Mouse (Mus musculus) heart, embryonic 10.5 days (tissue): Measurements from ENCODE around the gene Samd4b. TPM values are rescaled to one million over a fixed set of nuclear protein-coding genes. Genes with fewer than 3 reads are reported as not detected.

Source experiments
- DNase-seq: peaks from one replicate; pipeline ENCODE4 v3.0.0-alpha.2; 2017; ENCODE audit warnings: low spot score
- H3K27ac ChIP-seq: fragments of 300-500 bp; sonication (generic); 2 replicates; pipeline ENCODE4 v1.5.1; 2016; ENCODE audit warnings: mild to moderate bottlenecking
- H3K27me3 ChIP-seq: fragments of 300-500 bp; sonication (generic); 2 replicates; pipeline ENCODE4 v1.6.1; 2016; ENCODE audit warnings: mild to moderate bottlenecking; ENCODE audit not compliant: poor library complexity, insufficient read depth, severe bottlenecking
- H3K36me3 ChIP-seq: fragments of 300-500 bp; sonication (generic); 2 replicates; pipeline ENCODE4 v1.6.1; 2016; ENCODE audit warnings: mild to moderate bottlenecking, moderate library complexity
- H3K4me1 ChIP-seq: fragments of 300-500 bp; sonication (generic); 2 replicates; pipeline ENCODE4 v1.6.1; 2016; ENCODE audit warnings: mild to moderate bottlenecking
- H3K4me3 ChIP-seq: fragments of 300-500 bp; sonication (generic); 2 replicates; pipeline ENCODE4 v1.5.1; 2016; ENCODE audit warnings: mild to moderate bottlenecking, moderate library complexity
- H3K9me3 ChIP-seq: fragments of 300-500 bp; sonication (generic); 2 replicates; pipeline ENCODE4 v1.6.1; 2016; ENCODE audit warnings: mild to moderate bottlenecking, moderate library complexity
- WGBS: fragments of 180-500 bp; shearing (Covaris S2); methylation state at CpG from one replicate; pipeline ENCODE4 v1.1.7; 2016; 5-methylcytosine and 5-hydroxymethylcytosine counted together
- polyA plus RNA-seq: library from polyadenylated mRNA; unstranded; fragments of >200 nt; fragmentation: Nextera tagmentation; extraction: Ambion mirVana; gene quantifications from 2 replicates; pipeline ENCODE4 v1.2.1, GENCODE M21; 2016

The Samd4b gene
- polyA plus RNA-seq, 1 experiment from 2014 or later, result 29.7 TPM

DNA sequence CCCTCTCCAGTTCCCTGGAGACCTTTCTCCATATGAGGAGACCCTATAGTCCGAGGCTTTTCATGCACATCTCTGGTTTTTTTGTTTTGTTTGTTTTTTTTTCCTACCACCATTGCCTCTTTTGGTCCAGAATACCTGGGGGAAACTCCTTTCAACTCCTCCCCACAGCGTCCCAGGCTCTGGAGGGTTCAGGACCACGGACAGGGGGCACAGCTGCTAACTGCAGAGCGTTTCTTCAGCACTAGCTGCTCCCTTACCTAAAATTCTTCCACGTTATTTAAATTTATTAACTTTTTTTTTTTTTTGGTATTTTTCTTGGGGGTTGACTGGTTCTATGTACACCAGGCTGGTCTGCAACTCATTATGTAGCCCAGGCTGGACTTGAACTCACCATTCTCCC lies 92.4 kb downstream of the Samd4b start:
- H3K27me3 ChIP-seq, result peaks cover 4% of the 10 kb centered on the region; the same call in 1 of the 2 replicates
- 5% methylated on average over 5 of the region's 5 CpGs for WGBS
- no peaks in the 10 kb centered on the region for H3K36me3 ChIP-seq
- DNase-seq, result no peak
- H3K27ac ChIP-seq, result no peak overlapping the region
- no peaks in the 10 kb centered on the region for H3K4me1 ChIP-seq
- 0 out of 2 replicates have a peak, but pooled peaks cover 3% of the 10 kb centered on the region for H3K9me3 ChIP-seq
- no peak overlapping the region for H3K4me3 ChIP-seq

DNA sequence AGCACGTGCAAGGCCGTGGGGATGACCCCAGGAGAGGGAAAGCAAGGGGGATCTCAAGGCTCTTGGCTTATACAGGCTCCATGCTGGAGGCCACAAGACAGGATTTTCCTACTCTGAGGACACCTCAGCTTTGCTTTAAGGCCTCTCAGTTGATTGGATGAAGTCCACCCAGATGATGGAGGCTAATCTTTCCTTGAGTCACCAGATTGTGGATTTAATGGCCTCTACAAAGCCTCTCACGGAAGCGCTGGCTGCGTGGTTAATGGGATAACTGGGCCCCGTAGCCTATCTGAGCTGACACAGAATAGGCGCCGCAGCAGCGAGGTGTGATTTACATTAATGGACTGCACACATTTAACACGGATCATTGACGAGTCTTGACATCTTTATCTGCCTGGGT lies 102.5 kb downstream of the Samd4b start:
- H3K4me1 ChIP-seq, result peaks cover 5% of the 10 kb centered on the region
- H3K36me3 ChIP-seq, result no peaks in the 10 kb centered on the region
- no peak overlapping the region for H3K4me3 ChIP-seq
- 80% methylated on average over 11 of the region's 11 CpGs for WGBS
- H3K27me3 ChIP-seq, result no peaks in the 10 kb centered on the region
- H3K27ac ChIP-seq, result no peak overlapping the region
- H3K9me3 ChIP-seq, result no peaks in the 10 kb centered on the region
- DNase-seq, result no peak

DNA sequence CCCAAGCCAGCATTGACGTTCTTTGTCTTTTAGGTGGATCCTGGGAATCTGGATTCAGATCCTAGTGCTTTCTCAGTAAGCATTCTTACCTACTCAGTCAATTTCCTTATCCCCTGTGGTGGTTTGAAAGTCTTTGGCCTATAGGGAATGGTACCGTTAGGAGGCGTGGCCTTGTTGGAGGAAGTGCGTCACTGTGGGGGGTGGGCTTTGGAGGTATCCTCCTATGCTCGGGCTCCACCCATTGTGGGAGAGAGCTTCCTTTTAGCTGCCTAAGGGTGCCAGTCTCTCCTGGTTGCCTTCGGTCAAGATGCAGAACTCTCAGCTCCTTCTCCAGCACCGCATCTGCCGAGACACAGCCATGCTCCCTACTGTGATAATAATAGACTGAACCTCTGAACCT lies 105.6 kb downstream of the Samd4b start:
- Histone ChIP-seq H3K27ac (no peak overlapping the region), H3K9me3 (no peaks in the 10 kb centered on the region), H3K27me3 (peaks cover 20% of the 10 kb centered on the region), H3K36me3 (no peaks in the 10 kb centered on the region), H3K4me3 (no peak overlapping the region), H3K4me1 (peaks cover 15% of the 10 kb centered on the region)
- no peak for DNase-seq
- WGBS, result 84% methylated on average over 8 of the region's 8 CpGs

DNA sequence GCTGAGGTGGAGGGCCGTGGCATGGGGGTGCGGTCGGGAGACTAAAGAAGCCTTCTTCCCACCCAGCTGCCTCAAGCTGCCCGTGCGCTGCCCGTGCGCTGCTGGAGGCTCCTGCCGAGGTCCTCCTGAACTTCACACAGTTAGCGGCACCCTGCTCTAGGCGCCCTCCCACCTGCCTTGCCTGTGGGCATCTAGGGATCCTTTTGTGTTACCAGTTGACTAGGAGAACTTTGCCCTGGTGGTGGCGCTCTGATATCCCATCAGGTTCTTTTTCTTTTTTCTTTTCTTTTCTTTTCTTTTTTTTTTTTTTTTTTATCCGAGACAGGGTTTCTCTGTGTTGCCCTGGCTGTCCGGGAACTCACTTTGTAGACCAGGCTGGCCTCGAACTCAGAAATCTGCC lies 107.0 kb downstream of the Samd4b start:
- 31% methylated on average over 14 of the region's 14 CpGs for WGBS
- Histone ChIP-seq H3K4me1 (peaks cover 15% of the 10 kb centered on the region), H3K27ac (no peak overlapping the region), H3K4me3 (peak overlapping the region; percentile 24; the same call in 1 of the 2 replicates), H3K27me3 (peaks cover 26% of the 10 kb centered on the region), H3K9me3 (no peaks in the 10 kb centered on the region), H3K36me3 (no peaks in the 10 kb centered on the region)
- DNase-seq, result no peak

DNA sequence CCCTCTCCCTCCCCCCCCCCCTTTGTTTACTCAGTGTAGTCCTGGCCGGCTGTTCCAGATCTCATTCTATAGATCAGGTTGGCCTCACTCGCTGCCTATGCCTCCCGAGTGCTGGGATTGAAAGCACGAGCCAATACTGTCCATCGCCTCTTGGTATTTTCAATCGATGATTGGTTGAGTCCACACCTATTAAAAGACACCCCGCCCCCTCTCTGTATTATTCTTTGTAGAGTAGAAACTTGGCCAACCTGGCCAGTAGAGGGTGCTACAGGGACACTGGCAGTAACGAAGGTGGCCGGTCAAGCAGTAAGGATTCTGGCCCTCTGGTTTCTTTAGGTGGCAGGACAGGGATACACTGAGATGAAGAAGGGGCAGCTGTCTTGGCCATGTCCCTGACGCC lies 107.5 kb downstream of the Samd4b start:
- H3K4me3 ChIP-seq, result 0 out of 2 replicates have a peak overlapping the region, but pooled peaks have one; percentile 24
- peaks cover 15% of the 10 kb centered on the region for H3K4me1 ChIP-seq
- WGBS, result 3% methylated on average over 10 of the region's 10 CpGs
- no peak for DNase-seq
- H3K9me3 ChIP-seq, result no peaks in the 10 kb centered on the region
- H3K27ac ChIP-seq, result no peak overlapping the region
- H3K27me3 ChIP-seq, result peaks cover 26% of the 10 kb centered on the region
- H3K36me3 ChIP-seq, result no peaks in the 10 kb centered on the region

DNA sequence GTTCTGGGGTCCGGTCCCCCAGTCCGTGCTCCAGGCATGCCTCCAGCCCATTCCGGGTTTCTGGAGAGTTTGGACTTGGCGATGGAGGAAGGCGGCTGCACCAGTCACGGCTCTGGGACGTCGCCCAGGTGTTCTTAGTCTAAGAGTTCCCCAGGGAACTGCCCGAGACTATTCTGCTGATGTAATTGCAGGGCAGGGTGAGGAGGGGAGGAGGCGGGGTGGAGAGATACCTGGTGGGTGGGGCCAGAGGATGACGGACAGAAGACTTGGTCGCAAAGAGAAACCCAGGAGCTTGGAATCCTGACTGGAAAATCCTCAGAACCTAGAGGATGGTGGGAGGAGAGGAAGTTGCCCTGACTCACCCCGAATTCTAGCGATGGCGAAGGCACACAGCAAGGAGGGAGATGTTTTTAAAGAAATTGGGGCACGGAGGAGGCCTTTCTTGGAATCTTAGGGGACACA lies 109.9 kb downstream of the Samd4b start:
- H3K9me3 ChIP-seq, result no peaks in the 10 kb centered on the region
- H3K4me1 ChIP-seq, result peaks cover 15% of the 10 kb centered on the region
- H3K27me3 ChIP-seq, result peaks cover 26% of the 10 kb centered on the region
- H3K36me3 ChIP-seq, result no peaks in the 10 kb centered on the region
- no peak overlapping the region for H3K27ac ChIP-seq
- peak overlapping the region; percentile 39 for H3K4me3 ChIP-seq
- 5% methylated on average over 16 of the region's 16 CpGs for WGBS
- no peak for DNase-seq

DNA sequence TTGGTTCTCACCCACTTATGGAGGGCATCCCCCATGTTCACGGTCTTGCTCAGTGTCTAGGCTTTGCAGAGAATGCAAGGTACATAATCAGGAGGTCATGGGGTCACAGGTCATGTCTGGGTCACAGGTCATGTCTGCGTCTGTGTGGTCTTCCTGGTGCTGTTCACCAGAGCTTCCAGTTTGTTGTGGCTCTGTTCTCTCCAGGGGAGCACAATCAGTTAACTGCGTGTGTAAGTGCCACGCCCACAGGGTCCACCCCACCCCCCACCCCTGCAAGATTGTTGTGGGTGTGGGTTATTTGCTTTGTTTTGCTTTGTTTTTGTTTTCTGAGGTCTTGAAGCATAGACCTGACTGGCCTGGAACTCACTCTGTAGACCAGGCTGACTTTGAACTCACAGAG lies 113.8 kb downstream of the Samd4b start:
- peaks cover 32% of the 10 kb centered on the region for H3K27me3 ChIP-seq
- WGBS, result 36% methylated on average over 4 of the region's 4 CpGs
- H3K4me3 ChIP-seq, result no peak overlapping the region
- no peak for DNase-seq
- no peaks in the 10 kb centered on the region for H3K36me3 ChIP-seq
- peaks cover 7% of the 10 kb centered on the region for H3K4me1 ChIP-seq
- H3K27ac ChIP-seq, result no peak overlapping the region
- H3K9me3 ChIP-seq, result no peaks in the 10 kb centered on the region

DNA sequence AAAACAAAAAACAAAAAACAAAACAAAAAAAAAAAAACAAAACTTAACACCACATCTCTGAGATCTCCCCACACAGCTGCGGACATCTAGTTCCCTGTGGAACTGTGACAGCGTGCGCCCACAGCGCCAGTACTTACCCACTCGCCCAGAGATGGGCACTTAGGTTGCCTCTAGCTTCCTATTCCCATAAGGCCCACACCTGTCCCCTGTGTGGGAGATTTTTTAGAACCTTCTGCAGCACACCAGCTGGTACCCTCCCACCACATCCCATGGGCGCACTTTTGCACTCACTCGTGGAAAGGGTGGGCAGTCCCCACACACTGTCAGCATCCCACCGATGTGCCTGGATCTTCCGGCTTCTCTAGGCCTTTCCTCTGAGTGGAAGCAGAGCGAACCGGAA lies 115.1 kb downstream of the Samd4b start:
- WGBS, result 80% methylated on average over 11 of the region's 11 CpGs
- no peaks in the 10 kb centered on the region for H3K36me3 ChIP-seq
- no peak for DNase-seq
- H3K27me3 ChIP-seq, result peaks cover 19% of the 10 kb centered on the region
- no peak overlapping the region for H3K27ac ChIP-seq
- no peaks in the 10 kb centered on the region for H3K9me3 ChIP-seq
- H3K4me3 ChIP-seq, result no peak overlapping the region
- peaks cover 6% of the 10 kb centered on the region for H3K4me1 ChIP-seq

DNA sequence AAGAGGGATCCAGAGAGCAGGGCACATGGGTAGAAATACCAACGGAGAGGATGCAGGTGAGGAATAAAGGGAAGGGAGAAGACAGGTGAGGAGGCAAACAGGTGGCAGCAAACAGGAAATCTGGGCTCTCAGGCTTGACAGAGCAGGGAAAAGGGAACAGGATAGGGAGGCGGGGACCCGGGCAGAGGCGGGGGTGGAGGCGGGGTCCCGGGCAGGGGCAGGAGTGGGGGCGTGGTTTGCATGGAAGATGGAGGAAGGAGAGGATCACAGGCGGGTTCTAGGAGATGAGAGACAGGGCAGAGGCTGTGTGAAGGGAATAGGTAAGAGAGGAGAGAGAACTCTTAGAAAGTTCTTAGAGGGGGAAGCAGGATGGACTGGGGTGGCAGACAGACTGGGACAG lies 119.1 kb downstream of the Samd4b start:
- no peak for DNase-seq

DNA sequence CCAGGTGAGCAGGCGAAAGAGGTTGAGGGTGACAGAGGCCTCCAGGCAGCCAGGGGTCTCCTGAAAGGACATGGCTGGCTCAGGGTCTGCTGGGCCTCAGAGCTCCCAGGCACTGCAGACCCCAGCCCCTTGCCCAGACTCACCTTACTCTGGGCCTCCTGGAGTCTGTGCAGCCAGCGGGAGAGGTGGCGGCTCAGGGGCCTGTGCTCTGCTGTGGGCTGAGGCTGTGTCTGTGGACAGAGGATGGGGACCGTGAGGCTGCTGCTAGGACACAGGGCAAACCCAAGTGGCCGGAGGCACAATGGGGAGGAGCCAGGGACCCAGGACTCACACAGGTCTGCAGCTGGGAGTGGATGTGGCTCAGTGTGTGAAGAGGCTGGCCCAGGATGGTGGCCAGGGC lies 120.6 kb downstream of the Samd4b start:
- DNase-seq, result no peak
- H3K4me1 ChIP-seq, result peaks cover 4% of the 10 kb centered on the region; the same call in 1 of the 2 replicates
- H3K27ac ChIP-seq, result no peak overlapping the region
- 76% methylated on average over 5 of the region's 5 CpGs for WGBS
- no peak overlapping the region for H3K4me3 ChIP-seq
- H3K9me3 ChIP-seq, result no peaks in the 10 kb centered on the region
- 0 out of 2 replicates have a peak, but pooled peaks cover 8% of the 10 kb centered on the region for H3K27me3 ChIP-seq
- no peaks in the 10 kb centered on the region for H3K36me3 ChIP-seq

More for the DNA sequence above, 119.1 kb downstream of the Samd4b start:
- H3K36me3 ChIP-seq, result no peaks in the 10 kb centered on the region
- H3K4me3 ChIP-seq, result no peak overlapping the region
- no peak overlapping the region for H3K27ac ChIP-seq
- H3K27me3 ChIP-seq, result 0 out of 2 replicates have a peak, but pooled peaks cover 8% of the 10 kb centered on the region
- 8% methylated on average over 8 of the region's 8 CpGs for WGBS
- H3K4me1 ChIP-seq, result peaks cover 4% of the 10 kb centered on the region; the same call in 1 of the 2 replicates
- no peaks in the 10 kb centered on the region for H3K9me3 ChIP-seq

DNA sequence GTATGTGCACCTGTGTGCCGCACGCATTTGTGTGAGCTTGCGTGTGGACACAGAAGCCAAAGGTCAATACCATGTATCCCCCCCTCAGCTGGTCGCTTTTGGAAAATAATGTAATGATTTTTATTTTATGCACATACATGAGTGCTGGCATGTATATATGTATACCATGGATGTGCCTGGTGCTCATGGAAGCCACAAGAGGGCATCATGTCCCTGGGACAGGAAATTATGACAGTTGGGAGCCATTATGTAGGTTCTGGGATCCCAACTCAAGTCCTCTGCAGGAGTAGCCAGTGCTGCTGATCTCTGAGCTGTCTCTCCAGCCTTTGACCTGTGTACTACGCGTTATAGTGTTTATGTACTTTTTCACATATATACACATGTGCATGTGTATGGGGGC lies 121.8 kb downstream of the Samd4b start:
- H3K27me3 ChIP-seq, result 0 out of 2 replicates have a peak, but pooled peaks cover 8% of the 10 kb centered on the region
- no peak overlapping the region for H3K27ac ChIP-seq
- DNase-seq, result no peak
- no peak overlapping the region for H3K4me3 ChIP-seq
- no peaks in the 10 kb centered on the region for H3K9me3 ChIP-seq
- H3K4me1 ChIP-seq, result peaks cover 8% of the 10 kb centered on the region
- no peaks in the 10 kb centered on the region for H3K36me3 ChIP-seq
- 80% methylated on average over 6 of the region's 6 CpGs for WGBS

DNA sequence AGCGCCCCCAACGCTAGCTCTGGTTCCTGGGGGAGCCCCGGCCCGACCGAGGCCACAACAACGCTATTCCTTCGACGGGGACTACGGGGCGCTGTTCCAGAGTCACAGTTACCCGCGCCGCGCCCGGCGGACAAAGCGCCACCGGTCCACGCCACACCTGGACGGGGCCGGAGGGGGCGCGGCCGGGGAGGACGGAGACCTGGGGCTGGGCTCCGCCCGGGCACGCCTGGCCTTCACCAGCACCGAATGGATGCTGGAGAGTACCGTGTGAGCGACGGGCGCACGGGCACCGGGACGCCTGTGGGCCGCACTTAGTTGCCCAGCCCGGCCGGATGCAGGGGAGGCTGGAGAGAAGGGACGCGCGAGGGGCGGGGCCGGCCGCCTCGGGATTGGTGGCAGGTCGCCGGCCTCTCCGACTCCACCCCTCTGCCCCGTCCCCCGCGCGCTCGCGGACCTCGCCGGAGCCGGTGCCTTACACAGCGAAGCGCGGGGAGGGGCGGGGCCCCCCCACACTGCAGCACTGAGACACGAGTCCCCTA lies 130.7 kb downstream of the Samd4b start:
- Histone ChIP-seq H3K27ac (peak overlapping the region; percentile 83), H3K36me3 (peaks cover 7% of the 10 kb centered on the region; the same call in 1 of the 2 replicates), H3K4me1 (peaks cover 35% of the 10 kb centered on the region), H3K4me3 (peak overlapping the region; percentile 69), H3K27me3 (peaks cover 38% of the 10 kb centered on the region), H3K9me3 (no peaks in the 10 kb centered on the region)
- under 1% methylated on average over 62 of the region's 63 CpGs for WGBS
- DNase-seq, result no peak

DNA sequence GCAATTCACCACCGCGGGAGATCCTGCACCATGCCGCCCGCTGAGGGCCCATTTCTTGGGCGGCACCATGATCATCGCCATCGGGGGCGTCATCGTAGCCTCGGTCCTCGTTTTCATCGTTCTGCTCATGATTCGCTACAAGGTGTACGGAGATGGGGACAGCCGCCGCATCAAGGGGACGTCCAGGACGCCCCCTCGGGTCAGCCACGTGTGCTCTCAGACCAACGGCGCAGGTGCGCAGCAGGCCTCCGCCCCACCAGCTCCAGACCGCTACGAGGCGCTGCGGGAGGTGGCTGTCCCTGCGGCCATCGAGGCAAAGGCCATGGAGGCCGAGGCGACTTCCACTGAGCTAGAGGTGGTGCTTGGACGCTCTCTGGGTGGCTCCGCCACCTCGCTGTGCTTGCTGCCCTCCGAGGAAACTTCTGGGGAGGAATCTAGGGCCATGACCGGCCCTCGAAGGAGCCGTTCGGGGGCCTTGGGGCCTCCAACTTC lies 131.2 kb downstream of the Samd4b start:
- Histone ChIP-seq H3K27ac (peak overlapping the region; percentile 83), H3K27me3 (peaks cover 38% of the 10 kb centered on the region), H3K4me1 (peaks cover 35% of the 10 kb centered on the region), H3K4me3 (peak overlapping the region; percentile 69), H3K36me3 (peaks cover 9% of the 10 kb centered on the region; the same call in 1 of the 2 replicates), H3K9me3 (no peaks in the 10 kb centered on the region)
- WGBS, result 10% methylated on average over 40 of the region's 40 CpGs
- DNase-seq, result no peak
